Mouse (Mus musculus) forelimb bud, embryonic 11.5 days (tissue): ENCODE results near the gene Mia.

ENCODE experiments used
- DNase-seq: peaks from one replicate; pipeline ENCODE4 v3.0.0-alpha.2; 2012; ENCODE audit warnings: low read depth, low spot score

Mia gene

DNA sequence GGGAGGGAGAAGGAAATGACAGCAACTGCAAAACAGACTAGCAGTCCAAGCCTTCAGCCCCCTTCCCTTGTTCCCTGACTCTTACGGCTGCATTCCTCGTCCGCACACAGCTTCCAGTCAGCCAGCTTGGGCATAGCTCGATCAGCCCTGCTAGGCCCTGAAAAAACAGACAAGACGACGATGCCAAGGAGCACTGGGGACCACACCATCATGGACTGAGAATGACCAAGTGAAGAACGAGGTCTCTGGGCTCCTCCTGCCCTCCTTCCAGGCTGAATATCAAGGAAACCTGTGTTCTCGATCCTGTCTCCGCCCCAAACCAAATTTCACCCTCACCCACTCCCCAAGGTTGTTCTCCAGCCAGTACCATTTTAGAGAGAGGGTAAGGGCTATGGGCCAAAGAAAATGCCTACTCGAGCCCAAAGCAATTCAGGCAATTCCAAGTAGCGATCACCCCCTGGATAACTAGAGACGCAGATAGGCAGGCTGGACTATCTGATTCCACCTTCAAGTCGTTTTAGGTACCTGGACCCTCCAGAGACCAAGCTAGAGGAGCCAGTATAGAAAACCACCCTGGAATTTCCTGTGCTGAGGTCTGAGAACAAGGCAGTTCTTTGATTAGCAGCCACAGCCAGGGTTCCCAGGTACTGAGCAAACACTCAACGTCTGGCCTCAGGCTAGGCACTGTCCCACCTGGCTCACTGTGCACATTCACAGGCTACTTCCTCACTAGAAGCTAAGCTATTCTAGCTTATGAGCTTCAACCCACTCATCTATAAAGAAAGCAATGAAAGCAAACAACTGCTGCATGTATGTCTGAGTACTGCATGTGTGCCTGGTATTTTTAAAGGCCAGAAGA lies at the start of gene Mia, which contains the start of gene Gm21983:
Gene Mia (minus strand): TSS at position 321 of the 859 bp plus-strand sequence.
Gene Gm21983 (minus strand): TSS at position 250 of the 859 bp plus-strand sequence.
- DNase-seq = no peak

DNA sequence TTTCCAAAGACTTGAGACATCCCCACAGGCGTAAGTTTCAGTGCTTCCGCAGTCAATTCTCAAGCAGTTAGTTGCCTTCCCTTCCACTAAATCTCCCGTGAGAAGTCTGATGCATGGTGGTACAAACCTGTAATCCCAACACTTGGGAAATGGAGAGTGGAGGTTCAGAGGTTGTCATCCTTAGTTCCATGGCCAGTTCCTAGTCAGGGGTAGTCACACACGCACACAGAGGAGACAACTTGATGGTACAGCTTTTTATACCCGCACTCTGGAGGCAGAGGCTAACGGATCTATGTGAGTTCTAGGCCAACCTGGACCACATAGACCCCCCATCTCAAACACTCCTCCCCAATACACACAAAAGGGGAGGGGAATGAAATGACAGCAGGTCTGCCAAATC lies 47.9 kb upstream of the Mia start:
- DNase-seq = no peak

DNA sequence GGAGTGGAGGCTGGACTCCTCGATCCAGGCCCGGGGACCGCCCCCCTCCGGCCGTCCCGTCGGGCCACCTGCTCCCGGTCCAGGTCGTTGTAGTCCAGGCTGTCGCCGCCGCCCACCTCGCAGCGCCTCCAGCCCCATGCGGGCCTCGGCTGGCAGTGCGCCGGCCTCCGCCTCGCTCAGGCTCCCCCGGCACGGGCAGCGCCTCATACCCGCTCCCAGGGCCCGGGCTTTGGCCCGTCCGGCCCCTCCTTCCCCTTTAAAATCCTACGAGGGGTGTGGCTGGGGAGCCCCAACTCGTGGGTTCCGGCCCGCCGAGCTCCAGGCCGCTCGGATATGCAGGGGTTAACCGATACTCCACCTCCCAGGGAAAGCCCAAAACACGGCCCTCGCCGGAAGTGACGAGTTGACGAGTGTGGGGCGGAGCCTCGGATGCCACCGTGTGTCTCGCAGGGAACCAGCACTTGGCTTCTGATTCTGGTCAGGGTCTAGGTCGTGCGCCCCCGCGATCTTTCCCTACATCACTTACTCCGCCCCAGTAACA lies 47.4 kb upstream of the Mia start, which contains the start of gene Itpkc:
Gene Itpkc (minus strand): TSS at position 381 of the 541 bp plus-strand sequence.
- peak; percentile 97 for DNase-seq

DNA sequence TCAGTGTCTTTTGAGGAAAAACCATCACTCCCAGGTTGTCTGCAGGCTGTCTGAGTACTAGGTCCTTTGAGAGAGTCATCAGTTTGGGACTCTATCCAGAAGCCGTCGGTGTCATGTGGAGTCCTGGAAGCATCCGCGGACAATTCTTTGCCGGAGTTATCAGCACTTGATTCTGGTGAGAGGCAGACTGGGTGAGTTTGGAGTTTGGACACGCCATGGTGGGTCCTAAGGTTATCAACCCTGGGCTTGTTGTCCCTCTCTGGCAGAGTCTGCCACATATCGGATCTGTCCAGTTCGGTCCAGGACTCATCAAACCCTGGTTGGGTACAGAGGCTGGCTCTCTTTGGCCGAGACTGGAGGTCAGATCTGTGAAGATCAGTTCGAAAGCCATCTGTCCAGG lies 46.7 kb upstream of the Mia start:
- no peak for DNase-seq

DNA sequence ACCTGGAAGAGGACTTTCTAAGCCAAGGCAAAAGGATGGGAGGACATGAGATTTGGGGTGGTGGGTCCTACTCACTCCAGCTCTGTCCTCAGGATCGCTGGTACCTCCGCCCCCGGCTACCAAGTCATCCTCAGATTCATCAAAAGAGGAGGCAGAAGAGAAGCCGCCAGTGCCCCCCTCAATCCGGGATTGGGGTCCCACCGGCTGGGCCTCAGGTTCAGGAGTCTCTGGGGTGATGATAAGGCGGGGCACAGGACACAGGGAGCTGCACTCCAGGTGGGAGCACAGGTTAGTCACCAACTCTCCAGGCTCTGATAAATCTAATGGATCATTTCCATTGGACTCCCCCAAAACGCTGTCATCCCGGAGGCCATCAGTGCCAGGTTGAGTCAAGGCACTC lies 46.3 kb upstream of the Mia start:
- DNase-seq = no peak

DNA sequence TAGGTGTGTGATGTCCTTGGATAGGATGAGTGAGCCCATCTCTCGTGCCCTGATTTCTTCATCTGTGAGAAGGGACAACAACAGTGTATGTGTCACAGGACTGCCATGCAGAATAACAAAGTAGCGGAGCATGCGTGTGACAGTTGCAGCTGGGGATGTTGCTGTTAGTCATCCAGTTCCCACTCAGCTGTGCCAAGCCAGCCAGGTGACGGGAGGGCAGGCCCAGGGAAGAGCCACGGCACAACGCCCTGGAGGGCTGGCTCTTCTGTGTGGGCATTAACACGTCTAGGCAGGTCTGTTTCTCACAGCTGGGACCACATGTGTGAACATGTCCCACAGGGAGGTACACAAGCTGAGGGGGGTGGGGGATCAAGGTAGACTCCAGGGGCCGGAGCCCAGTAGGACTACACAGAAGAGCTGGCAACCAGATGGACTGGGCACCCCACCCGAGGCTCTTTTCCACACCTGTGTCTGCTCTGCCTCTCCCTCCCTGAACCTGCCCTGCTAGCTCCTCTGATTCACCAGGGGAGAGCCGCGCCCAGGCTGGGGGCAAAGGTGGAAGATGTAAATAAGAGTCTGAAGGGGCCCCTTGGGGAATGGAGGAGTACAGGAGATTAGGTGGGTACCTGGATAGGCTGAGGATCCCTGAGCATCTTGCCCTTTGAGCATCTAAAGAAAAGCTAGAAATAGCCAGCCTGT lies 44.1 kb upstream of the Mia start:
- peak; percentile 25 for DNase-seq

DNA sequence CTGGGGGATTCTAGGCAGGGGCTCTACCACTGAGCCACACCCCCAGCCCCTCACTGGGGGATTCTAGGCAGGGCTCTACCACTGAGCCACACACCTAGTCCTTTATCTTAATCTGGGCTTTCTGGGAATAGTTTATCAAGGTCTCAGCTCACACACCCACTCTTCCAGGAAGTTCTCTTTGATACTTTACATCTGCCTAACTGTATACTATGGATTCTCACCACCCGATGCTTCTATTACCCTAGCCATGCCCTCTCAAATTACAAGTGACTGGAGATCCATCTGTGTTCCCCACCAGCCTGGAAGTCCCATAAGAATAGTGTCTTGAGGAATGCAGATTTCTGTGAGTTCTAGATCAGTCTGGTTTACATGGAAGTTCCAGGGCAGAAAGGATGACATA lies 41.6 kb upstream of the Mia start:
- no peak for DNase-seq

DNA sequence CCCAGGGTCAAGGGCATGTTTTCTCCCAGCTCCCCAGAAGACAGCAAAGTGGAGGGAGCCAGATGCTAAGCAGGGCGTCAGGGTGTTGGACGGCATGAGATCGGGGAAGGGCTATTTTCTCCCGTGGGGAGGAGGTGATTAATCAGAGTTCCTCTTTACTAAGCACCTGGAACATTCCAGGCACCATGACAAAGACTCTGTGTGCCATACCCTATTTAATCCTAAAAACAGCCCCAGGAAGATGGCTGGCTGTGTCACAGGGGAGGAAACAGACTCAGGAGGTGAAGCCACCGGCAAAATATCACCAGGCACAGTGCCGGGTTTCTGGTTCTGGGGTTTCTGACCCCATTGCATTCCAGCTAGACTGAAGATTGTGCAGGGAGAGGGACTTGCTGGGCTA lies 41.0 kb upstream of the Mia start:
- no peak for DNase-seq

DNA sequence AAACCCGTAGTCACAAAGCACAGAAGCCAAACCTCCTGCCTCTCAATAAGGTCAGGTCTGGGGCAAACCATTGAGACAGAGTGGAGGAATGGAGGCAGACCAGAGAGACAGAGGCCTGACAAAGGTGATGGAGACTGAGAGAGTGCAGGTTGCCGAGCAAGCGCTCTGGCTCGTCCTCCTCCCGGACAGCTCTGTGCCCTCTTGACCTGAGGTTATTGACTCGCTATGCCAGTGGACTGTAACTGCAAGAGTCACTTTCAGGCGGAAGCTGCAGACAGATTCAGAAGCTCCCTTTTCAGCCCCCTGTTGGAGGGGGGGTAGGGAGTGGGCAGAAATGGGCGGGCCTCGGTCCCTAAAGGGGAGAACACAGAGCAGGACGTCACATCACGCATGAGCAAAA lies 39.0 kb upstream of the Mia start:
- no peak for DNase-seq

DNA sequence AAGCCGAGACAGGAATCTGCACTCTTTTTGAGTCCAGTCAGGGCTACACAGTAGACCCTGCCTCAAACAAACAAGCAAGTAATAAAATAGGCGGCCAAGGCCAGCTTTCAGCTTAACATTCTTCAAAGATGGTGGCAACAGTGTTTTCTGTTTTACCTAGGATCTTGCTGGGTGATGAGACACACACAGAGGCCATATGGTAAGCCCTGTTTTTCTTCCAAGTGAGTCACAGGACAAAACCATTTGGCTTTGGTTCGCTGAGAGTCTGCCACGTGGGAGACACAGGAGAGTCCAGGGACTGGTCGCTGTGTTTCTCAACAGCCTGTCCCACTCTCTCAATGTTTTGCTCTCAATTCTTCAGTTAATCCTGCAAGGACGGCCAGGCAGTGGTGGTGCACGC lies 37.6 kb upstream of the Mia start:
- no peak for DNase-seq

DNA sequence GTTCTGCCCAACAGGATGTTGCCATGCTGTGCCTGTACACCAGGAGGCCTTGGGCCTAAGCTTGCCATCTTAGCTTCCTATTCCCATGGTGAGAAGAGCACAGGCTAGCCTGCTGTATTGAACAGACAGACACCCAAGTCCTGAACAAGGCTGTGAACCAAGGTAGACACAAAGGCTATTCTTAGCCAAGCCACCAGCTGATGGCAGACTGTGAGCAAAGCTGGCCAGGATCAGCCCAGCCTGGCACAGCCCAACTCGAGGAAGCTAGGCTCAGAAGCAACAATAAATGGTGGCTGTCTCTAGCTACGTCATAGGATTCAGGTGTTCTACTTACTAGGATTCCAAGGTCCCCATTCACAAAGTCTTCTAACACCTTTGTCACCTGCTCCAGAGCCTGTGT lies 31.7 kb upstream of the Mia start:
- DNase-seq = no peak

DNA sequence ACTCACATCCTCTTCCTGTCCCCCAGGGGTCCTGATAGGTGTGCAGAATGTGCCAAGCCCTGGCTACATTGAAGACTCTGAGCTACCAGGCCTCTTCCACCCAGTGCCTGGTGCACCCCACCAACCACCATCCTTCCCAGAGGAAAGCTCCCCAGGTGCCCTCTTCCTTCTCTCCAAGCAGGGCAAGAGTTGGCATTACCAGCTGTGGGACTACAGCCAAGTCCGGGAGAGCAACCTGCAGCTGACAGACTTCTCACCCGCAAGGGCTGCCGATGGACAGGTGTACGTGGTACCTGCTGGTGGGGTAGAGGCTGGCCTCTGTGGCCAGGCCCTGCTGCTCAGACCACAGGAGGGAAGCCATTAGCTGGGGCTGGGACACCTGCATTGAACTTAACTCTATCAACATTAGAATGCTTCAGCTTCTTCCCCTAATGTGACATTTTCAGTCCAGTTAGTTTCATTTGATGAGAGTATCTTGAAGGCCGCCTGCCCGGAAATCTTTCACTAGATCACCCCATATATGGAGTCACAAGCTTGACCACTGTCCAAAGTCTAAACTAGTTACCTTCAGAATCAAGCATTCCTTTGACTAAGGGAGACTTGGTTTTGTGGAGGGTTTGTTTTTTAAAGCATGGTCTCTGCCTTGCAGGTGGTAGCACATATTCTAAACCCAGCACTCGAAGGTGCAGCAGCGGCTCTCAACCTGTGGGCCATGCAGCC lies 22.9 kb upstream of the Mia start:
- no peak for DNase-seq

DNA sequence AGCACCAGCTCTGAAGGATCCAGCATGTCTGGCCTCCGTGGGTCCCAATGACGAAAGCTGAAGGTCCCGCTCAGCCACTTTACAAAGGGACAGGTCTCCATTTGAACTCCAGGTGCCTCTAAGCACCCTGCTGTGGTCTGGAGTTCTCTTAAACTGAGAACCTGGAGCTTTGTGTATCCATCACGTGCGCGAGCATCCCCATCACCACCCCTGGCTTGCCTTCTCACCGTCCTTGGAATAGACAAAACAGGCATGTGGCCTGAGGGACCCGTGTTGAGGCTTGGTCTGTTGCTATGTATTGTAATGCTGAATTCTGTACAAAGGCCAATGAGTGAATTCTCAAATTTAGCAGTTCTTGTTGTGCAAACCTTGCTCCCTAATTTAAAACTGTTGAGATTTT lies 17.8 kb upstream of the Mia start:
- DNase-seq = no peak

DNA sequence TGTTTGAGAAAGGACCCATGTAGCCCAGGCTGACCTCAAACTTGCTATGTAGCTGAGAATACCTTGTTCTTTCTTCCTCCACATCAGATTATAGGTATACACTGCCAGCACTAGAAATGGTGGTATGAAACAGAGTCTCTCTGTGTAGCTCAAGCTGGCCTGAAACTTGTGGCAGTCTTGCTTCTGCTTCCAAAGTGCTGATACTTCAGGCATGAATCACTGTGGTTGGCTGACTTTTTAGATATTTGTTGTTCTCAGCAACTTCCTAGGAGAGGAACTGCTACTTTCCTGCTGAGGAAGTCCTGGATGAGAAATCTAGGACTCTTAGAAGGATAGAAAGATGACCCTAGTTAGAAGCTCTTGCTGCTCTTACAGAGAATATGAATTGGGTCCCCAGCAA lies 17.4 kb upstream of the Mia start:
- no peak for DNase-seq

DNA sequence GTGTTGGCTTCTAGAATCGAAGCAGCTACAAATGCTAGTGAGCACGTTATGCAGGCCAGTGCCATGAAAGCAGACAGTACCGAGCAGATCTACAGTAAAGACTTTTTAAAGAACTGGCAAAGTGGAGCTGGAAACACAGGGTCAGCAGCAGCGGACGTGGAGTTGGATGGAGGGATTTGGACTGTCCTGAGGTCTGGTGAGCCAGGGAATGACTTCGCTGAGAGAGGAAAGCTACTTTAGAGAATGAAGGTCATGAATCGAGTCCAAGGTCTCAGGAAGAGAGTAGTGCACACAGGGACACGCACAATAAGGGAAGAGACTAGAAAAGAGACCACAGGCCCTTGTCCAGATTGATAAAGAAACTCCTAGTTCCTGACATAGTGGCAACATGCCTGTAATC lies 16.7 kb upstream of the Mia start:
- DNase-seq = no peak

DNA sequence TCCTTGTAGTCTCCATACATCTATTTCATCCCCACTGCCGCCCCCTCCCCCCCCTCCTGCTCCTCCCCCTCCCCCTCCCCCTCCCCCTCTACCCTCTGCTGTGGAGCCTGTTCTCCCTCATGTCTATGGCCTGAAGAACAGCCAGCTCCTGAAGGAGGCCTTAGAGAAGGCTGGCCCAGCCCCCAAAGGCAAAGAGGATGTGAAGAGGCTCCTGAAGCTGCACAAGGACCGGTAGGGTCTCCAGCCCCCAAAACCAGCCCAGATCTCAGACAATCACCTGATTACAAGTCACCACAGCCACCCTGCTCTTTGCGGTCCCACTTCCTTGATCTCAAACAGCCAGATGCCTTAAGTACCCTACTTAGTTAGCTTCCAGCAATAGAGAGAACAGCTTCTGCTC lies 16.2 kb upstream of the Mia start:
- DNase-seq = no peak

DNA sequence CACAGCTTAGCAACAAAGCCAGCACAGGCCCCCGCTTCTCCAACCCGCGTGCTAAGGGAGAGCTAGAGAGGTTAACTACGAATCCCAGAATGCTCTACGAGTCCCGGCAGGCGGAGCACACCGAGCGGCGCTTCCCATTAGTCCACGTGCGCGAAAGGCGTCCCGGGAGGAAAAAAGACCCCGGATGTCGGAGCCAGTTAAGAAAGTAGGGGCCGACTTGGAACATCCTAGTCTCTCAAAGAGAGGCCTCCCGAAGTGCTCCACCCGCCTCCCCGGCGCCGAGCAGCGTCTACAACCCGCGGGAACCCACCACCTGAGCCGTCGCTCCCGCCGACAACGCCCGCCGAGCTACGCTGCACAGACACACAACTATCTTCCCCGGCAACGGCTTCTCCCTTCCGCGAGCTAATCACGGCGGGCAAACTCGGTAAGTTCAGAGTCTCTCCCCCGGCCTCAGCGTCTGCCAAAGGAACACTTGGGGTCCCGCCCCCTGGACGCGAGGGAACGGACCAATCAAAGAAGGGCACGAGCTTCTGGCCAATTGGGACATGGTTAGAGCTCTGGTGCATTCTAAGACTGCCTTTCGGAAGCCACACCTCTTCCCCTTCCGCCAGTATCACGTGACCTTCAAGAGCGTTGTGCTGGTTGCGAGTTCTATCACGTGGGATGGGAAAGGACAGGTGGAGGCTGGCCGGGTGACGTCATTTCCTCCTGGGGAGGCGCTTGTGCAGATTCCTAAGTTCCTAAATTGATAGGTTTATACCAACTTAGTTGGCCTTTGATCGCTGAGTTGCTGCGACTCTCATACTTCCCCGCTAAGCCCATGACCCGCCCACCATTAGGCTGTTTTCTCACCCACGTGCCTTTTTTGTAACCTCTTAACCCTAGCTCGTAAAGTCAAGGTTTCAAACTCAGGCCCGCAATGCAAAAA lies 15.0 kb upstream of the Mia start, which contains the start of the genes BC024978 and Snrpa:
Gene BC024978 (plus strand): TSS at position 101 of the 931 bp plus-strand sequence.
Gene Snrpa (minus strand): TSS at position 591 of the 931 bp plus-strand sequence.
- peak; percentile 98 for DNase-seq

DNA sequence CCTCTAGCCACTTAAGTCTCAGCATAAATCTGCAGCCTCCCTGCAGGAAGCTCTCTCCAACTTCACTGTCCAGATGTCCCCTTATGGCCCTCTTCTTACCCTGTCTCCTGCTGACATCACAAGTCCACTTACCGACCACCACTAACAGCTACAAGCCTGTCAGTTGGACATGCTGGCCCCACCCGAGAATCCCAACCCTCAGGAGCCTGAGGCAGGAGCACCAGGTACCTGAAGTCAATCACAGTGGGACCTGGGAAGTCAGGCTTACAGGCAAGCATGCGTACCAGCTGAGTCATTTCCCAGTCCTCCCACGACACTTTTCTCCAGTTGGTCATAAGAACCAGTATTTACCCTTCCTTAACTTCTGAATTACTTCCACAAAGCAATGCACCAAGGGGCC lies 12.8 kb upstream of the Mia start:
- no peak for DNase-seq

DNA sequence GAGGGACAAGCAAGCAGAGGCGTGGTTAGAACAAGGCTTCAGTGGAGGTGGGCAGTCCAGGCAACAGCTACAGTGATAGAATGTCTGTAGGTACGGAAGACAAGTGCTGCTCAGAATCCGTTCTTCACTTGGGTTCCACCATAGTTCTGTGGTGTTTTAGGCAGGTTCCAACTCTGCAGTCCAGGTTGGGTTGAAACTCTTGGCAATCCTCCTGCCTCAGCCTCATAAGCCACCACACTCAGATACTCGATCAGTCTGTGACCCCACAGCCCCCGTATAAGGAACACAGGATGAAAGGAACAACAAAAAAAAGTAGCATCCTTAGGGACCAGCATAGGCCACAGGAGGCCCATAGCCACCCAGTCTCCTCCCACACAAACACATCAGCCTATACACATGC lies 11.5 kb upstream of the Mia start:
- DNase-seq = no peak

DNA sequence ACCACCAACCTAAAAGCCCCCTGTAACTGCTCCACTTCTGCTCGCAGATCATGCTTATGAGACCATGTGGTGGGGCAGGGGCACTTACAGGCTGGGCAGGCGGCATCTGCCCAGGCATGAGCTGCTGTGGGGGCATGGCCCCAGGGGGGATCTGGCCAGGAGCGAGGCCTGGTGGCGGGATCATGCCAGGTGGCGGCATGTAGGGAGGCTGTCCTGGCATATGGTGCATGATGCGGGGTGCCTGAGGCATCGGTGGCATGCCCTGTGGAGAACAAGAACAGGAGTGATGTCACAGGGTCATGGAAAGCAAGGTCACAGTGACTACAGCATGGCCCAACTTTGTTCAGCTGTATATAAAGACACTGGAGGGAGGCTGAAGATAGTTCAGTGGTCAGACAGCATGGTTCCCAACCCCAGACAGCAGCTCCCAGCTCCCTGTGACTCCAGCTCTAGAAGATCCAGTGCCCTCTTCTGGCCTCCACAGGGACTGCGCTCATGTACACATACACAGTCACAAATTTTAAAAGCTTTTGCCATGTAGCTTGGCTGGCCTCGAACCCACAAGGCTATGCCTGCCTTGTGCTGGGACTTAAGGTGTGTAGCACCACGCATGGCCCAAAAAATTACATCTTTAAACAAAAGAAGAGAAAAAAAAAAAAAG lies 8.4 kb upstream of the Mia start:
- no peak for DNase-seq
